20 mouse cellular contexts compared by ENCODE assay signal in the genomic region with DNA sequence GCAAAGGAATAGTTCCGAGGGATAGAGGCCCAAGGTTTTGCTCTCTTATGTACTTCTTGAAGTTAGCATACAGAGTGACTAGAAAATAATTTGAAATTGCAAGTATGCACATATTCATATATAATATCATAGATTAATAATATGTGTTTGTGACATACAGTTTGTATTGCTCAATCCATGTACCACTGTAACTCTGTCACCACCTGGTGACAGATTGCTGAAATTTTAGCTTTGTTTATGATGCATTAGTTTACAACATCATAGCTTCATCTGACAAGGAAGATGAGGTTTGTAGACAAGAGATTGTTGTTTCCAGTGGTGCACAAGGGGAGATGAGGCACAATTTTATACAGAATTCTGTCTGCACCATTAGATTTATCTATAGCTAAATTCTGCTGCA.
A peak's percentile ranks its signal among the peaks of the same experiment; 100 is the strongest.
DNase-seq lines count a peak whose midpoint lies in the region; ATAC-seq and TF ChIP-seq lines count a peak whose summit lies in the region.
"Had no signal": no experiment of that assay in that cellular context is flagged by ENCODE, and none has a peak within 500 bp of the region (broad histone marks: within the 10 kb centered on the region; RNA-seq: fewer than 3 reads in every experiment).

No protein-coding gene starts in this region.

- H3K27ac ChIP-seq in forebrain, embryonic 15.5 days (replicated peaks), result peak overlapping the region; percentile 73
- H3K27ac ChIP-seq in forebrain, embryonic 11.5 days (ENCODE audit: low read depth, low read length), result no peak overlapping the region
- H3K27ac ChIP-seq in kidney, postnatal 0 days, result no peak overlapping the region
- H3K27ac ChIP-seq in intestine, embryonic 16.5 days (ENCODE audit: low read length), result no peak overlapping the region
- H3K27ac ChIP-seq: hindbrain, embryonic 13.5 days; lung, embryonic 15.5 days; stomach, embryonic 15.5 days had no signal

- no peak overlapping the region for H3K4me2 ChIP-seq in forebrain, embryonic 15.5 days (replicated peaks)
- no peak overlapping the region for H3K4me2 ChIP-seq in forebrain, embryonic 11.5 days (ENCODE audit: low read depth, low read length, severe bottlenecking)
- H3K4me2 ChIP-seq in kidney, postnatal 0 days (ENCODE audit: low read length), result no peak overlapping the region
- no peak overlapping the region for H3K4me2 ChIP-seq in intestine, embryonic 16.5 days (ENCODE audit: low read depth, low read length)
- H3K4me2 ChIP-seq: hindbrain, embryonic 13.5 days; lung, embryonic 15.5 days; stomach, embryonic 15.5 days had no signal

- no peaks in the 10 kb centered on the region for H3K27me3 ChIP-seq in forebrain, embryonic 15.5 days
- H3K27me3 ChIP-seq in forebrain, embryonic 11.5 days (ENCODE audit: control insufficient read depth, insufficient read depth, low read length), result no peaks in the 10 kb centered on the region
- no peaks in the 10 kb centered on the region for H3K27me3 ChIP-seq in kidney, postnatal 0 days (ENCODE audit: insufficient read depth, low read length)
- H3K27me3 ChIP-seq in intestine, embryonic 16.5 days (replicated peaks; ENCODE audit: control insufficient read depth, insufficient read depth, low read length), result no peaks in the 10 kb centered on the region
- H3K27me3 ChIP-seq: hindbrain, embryonic 13.5 days; lung, embryonic 15.5 days; stomach, embryonic 15.5 days had no signal

- no peaks in the 10 kb centered on the region for H3K9me3 ChIP-seq in forebrain, embryonic 15.5 days
- H3K9me3 ChIP-seq in forebrain, embryonic 11.5 days (ENCODE audit: control insufficient read depth, low read length), result no peaks in the 10 kb centered on the region
- no peaks in the 10 kb centered on the region for H3K9me3 ChIP-seq in kidney, postnatal 0 days (replicated peaks; ENCODE audit: low read length)
- H3K9me3 ChIP-seq in intestine, embryonic 16.5 days (ENCODE audit: control insufficient read depth, low read length), result no peaks in the 10 kb centered on the region
- H3K9me3 ChIP-seq: hindbrain, embryonic 13.5 days; lung, embryonic 15.5 days; stomach, embryonic 15.5 days had no signal

- no peak overlapping the region for H3K4me3 ChIP-seq in forebrain, embryonic 15.5 days
- H3K4me3 ChIP-seq in forebrain, embryonic 11.5 days (ENCODE audit: low read depth, low read length), result no peak overlapping the region
- no peak overlapping the region for H3K4me3 ChIP-seq in kidney, postnatal 0 days (replicated peaks; ENCODE audit: low read depth, low read length)
- no peak overlapping the region for H3K4me3 ChIP-seq in intestine, embryonic 16.5 days (ENCODE audit: low read length)
- H3K4me3 ChIP-seq: hindbrain, embryonic 13.5 days; lung, embryonic 15.5 days; stomach, embryonic 15.5 days had no signal

- no peaks in the 10 kb centered on the region for H3K36me3 ChIP-seq in forebrain, embryonic 15.5 days
- no peaks in the 10 kb centered on the region for H3K36me3 ChIP-seq in forebrain, embryonic 11.5 days (ENCODE audit: control insufficient read depth, insufficient read depth, low read length)
- no peaks in the 10 kb centered on the region for H3K36me3 ChIP-seq in kidney, postnatal 0 days (ENCODE audit: insufficient read depth, low read length)
- no peaks in the 10 kb centered on the region for H3K36me3 ChIP-seq in intestine, embryonic 16.5 days (ENCODE audit: control insufficient read depth, insufficient read depth, low read length)
- H3K36me3 ChIP-seq: hindbrain, embryonic 13.5 days; lung, embryonic 15.5 days; stomach, embryonic 15.5 days had no signal

- ATAC-seq in forebrain, embryonic 15.5 days (replicated peaks), result no peak
- ATAC-seq in forebrain, embryonic 11.5 days (replicated peaks; ENCODE audit: low FRiP score), result no peak
- ATAC-seq in kidney, postnatal 0 days (replicated peaks; ENCODE audit: low FRiP score, low read depth), result no peak
- no peak for ATAC-seq in intestine, embryonic 16.5 days
- ATAC-seq: CD4-positive, CD25-positive, alpha-beta regulatory T cell, adult 4 months had no signal

- no peak overlapping the region for H3K9ac ChIP-seq in forebrain, embryonic 15.5 days (replicated peaks)
- H3K9ac ChIP-seq in forebrain, embryonic 11.5 days (ENCODE audit: low read length), result no peak overlapping the region
- no peak overlapping the region for H3K9ac ChIP-seq in kidney, postnatal 0 days (ENCODE audit: low read depth, low read length)
- no peak overlapping the region for H3K9ac ChIP-seq in intestine, embryonic 16.5 days (ENCODE audit: low read depth, low read length)
- H3K9ac ChIP-seq: hindbrain, embryonic 13.5 days; lung, embryonic 15.5 days; stomach, embryonic 15.5 days had no signal

- TF ChIP-seq CTCF in kidney, postnatal 0 days (IDR thresholded peaks at IDR 0.05; ENCODE audit: low read depth), result peak; percentile 36; the same call in 1 of the 2 replicates

- H3K4me1 ChIP-seq in forebrain, embryonic 15.5 days, result no peaks in the 10 kb centered on the region
- H3K4me1 ChIP-seq in forebrain, embryonic 11.5 days (replicated peaks; ENCODE audit: control insufficient read depth, insufficient read depth, low read length), result no peaks in the 10 kb centered on the region
- H3K4me1 ChIP-seq in kidney, postnatal 0 days (replicated peaks; ENCODE audit: insufficient read depth, low read length), result no peaks in the 10 kb centered on the region
- no peaks in the 10 kb centered on the region for H3K4me1 ChIP-seq in intestine, embryonic 16.5 days (ENCODE audit: control insufficient read depth, insufficient read depth, low read length)
- H3K4me1 ChIP-seq: hindbrain, embryonic 13.5 days; lung, embryonic 15.5 days; stomach, embryonic 15.5 days had no signal

- WGBS in forebrain, embryonic 15.5 days, result 67% methylated on average over 1 of the region's 1 CpGs
- 83% methylated on average over 1 of the region's 1 CpGs for WGBS in forebrain, embryonic 11.5 days
- WGBS in kidney, postnatal 0 days, result 86% methylated on average over 1 of the region's 1 CpGs
- WGBS in intestine, embryonic 16.5 days, result 91% methylated on average over 1 of the region's 1 CpGs

- DNase-seq in forebrain, embryonic 11.5 days (ENCODE audit: low spot score), result no peak
- no peak for DNase-seq in kidney, postnatal 0 days (ENCODE audit: low spot score)
- DNase-seq in kidney, adult 11 months, result no peak
- peak; percentile 17 for DNase-seq in retina, postnatal 1 day
- DNase-seq in retina, embryonic 14.5 days (ENCODE audit: low spot score), result no peak
- DNase-seq in thymus, postnatal 25 days, result no peak
- DNase-seq: adrenal gland, adult 2 months; gastrocnemius, postnatal 10 days; heart, adult 18-20 months; heart, postnatal 10 days; kidney, adult 18-20 months; kidney, postnatal 25 days; left cerebral cortex, postnatal 4 days; right cerebral cortex, postnatal 14 days had no signal
